Mouse (Mus musculus) midbrain, embryonic 15.5 days (tissue): Measurements from ENCODE around the gene Enkd1. TPM values are rescaled to one million over a fixed set of nuclear protein-coding genes. Genes with fewer than 3 reads are reported as not detected.
A peak's percentile ranks its signal among the peaks of the same experiment; 100 is the strongest.

Source experiments
- ATAC-seq: fragments of 200-750 bp; cut with Nextera tagmentation; replicated peaks from 2 replicates; pipeline ENCODE4 v1.8.0; 2017; ENCODE audit warnings: moderate TSS enrichment
- H3K27ac ChIP-seq: fragments of 300-500 bp; sonication (generic); 2 replicates; pipeline ENCODE4 v1.5.1; 2015; ENCODE audit warnings: mild to moderate bottlenecking, inconsistent platforms
- H3K27me3 ChIP-seq: fragments of 300-500 bp; sonication (generic); replicated peaks from 2 replicates; pipeline ENCODE4 v1.6.1; 2015; ENCODE audit warnings: inconsistent platforms
- H3K36me3 ChIP-seq: fragments of 300-500 bp; sonication (generic); replicated peaks from 2 replicates; pipeline ENCODE4 v1.6.1; 2015; ENCODE audit warnings: inconsistent platforms
- H3K4me1 ChIP-seq: fragments of 300-500 bp; sonication (generic); 2 replicates; pipeline ENCODE4 v1.6.1; 2015; ENCODE audit warnings: inconsistent platforms
- H3K4me2 ChIP-seq: fragments of 300-500 bp; sonication (generic); 2 replicates; pipeline ENCODE4 v1.6.1; 2015; ENCODE audit warnings: inconsistent platforms, mild to moderate bottlenecking, moderate library complexity
- H3K4me3 ChIP-seq: fragments of 300-500 bp; sonication (generic); 2 replicates; pipeline ENCODE4 v1.5.1; 2015; ENCODE audit warnings: mild to moderate bottlenecking, inconsistent platforms
- H3K9ac ChIP-seq: fragments of 300-500 bp; sonication (generic); 2 replicates; pipeline ENCODE4 v1.6.1; 2015; ENCODE audit warnings: mild to moderate bottlenecking, inconsistent platforms
- H3K9me3 ChIP-seq: fragments of 300-500 bp; sonication (generic); 2 replicates; pipeline ENCODE4 v1.6.1; 2016; ENCODE audit warnings: inconsistent platforms
- WGBS: fragments of 180-500 bp; shearing (Covaris S2); methylation state at CpG from one replicate; pipeline ENCODE4 v1.1.7; 2015; ENCODE audit warnings: mixed read lengths; 5-methylcytosine and 5-hydroxymethylcytosine counted together
- polyA plus RNA-seq: library from polyadenylated mRNA; unstranded; fragments of >200 nt; fragmentation: Nextera tagmentation; extraction: Ambion mirVana; gene quantifications from 2 replicates; pipeline ENCODE4 v1.2.1, GENCODE M21; 2015

Enkd1 gene
- polyA plus RNA-seq, 1 experiment from 2014 or later, result 16.1 TPM

- Histone ChIP-seq H3K4me3 (no peak overlapping the region), H3K36me3 (peaks cover 15% of the 10 kb centered on the region; the same call in 1 of the 2 replicates), H3K9ac (no peak overlapping the region), H3K27ac (no peak overlapping the region), H3K9me3 (no peaks in the 10 kb centered on the region), H3K4me2 (no peak overlapping the region), H3K4me1 (no peaks in the 10 kb centered on the region), H3K27me3 (no peaks in the 10 kb centered on the region)
- 57% methylated on average over 8 of the region's 8 CpGs for WGBS
- ATAC-seq, result no peak
These were observed 20.5 kb downstream of the Enkd1 start for GRCm38 (mm10) chr8:105687512-105687911.

GRCm38 (mm10) chr8:105686551-105686950 lies 21.5 kb downstream of the Enkd1 start:
- Histone ChIP-seq H3K36me3 (peaks cover 23% of the 10 kb centered on the region; the same call in 1 of the 2 replicates), H3K4me3 (no peak overlapping the region), H3K4me2 (no peak overlapping the region), H3K27me3 (no peaks in the 10 kb centered on the region), H3K9ac (no peak overlapping the region), H3K4me1 (no peaks in the 10 kb centered on the region), H3K27ac (no peak overlapping the region), H3K9me3 (no peaks in the 10 kb centered on the region)
- 59% methylated on average over 6 of the region's 6 CpGs for WGBS
- no peak for ATAC-seq

- Histone ChIP-seq H3K4me2 (0 out of 2 replicates have a peak within 1 kb of the TSS, but pooled peaks have one; percentile 7), H3K4me3 (no peak within 1 kb of the TSS), H3K9ac (no peak within 1 kb of the TSS), H3K9me3 (no peaks in the 10 kb centered on the region), H3K36me3 (peaks cover 30% of the 10 kb centered on the region; the same call in 1 of the 2 replicates), H3K4me1 (no peaks in the 10 kb centered on the region), H3K27ac (no peak within 1 kb of the TSS), H3K27me3 (no peaks in the 10 kb centered on the region)
- WGBS, result 13% methylated on average over 26 of the region's 26 CpGs
- peak; percentile 31; the same call in 1 of the 2 replicates for ATAC-seq
These were observed 22.2 kb downstream of the Enkd1 start, which contains the start of gene Carmil2 for GRCm38 (mm10) chr8:105685796-105686308. Gene Carmil2 (plus strand): TSS chr8:105686274.

- Histone ChIP-seq H3K4me3 (no peak overlapping the region), H3K9ac (no peak overlapping the region), H3K9me3 (no peaks in the 10 kb centered on the region), H3K27ac (no peak overlapping the region), H3K4me1 (no peaks in the 10 kb centered on the region), H3K36me3 (peaks cover 35% of the 10 kb centered on the region; the same call in 1 of the 2 replicates), H3K27me3 (no peaks in the 10 kb centered on the region), H3K4me2 (no peak overlapping the region)
- ATAC-seq, result no peak
- 78% methylated on average over 7 of the region's 7 CpGs for WGBS
These were observed 22.7 kb downstream of the Enkd1 start for GRCm38 (mm10) chr8:105685325-105685724.

- H3K27me3 ChIP-seq, result no peaks in the 10 kb centered on the region
- H3K27ac ChIP-seq, result no peak overlapping the region
- H3K4me3 ChIP-seq, result no peak overlapping the region
- H3K36me3 ChIP-seq, result peaks cover 71% of the 10 kb centered on the region
- WGBS, result 95% methylated on average over 1 of the region's 1 CpGs
- H3K4me2 ChIP-seq, result no peak overlapping the region
- ATAC-seq, result no peak
- H3K9me3 ChIP-seq, result no peaks in the 10 kb centered on the region
- no peak overlapping the region for H3K9ac ChIP-seq
- no peaks in the 10 kb centered on the region for H3K4me1 ChIP-seq
These were observed 30.1 kb downstream of the Enkd1 start for GRCm38 (mm10) chr8:105677891-105678290.

GRCm38 (mm10) chr8:105661167-105661566 lies 46.8 kb downstream of the Enkd1 start:
- ATAC-seq, result no peak
- WGBS, result 82% methylated on average over 3 of the region's 3 CpGs

GRCm38 (mm10) chr8:105657641-105658040 lies 50.4 kb downstream of the Enkd1 start:
- no peak overlapping the region for H3K9ac ChIP-seq
- no peak overlapping the region for H3K27ac ChIP-seq
- H3K4me3 ChIP-seq, result no peak overlapping the region
- no peaks in the 10 kb centered on the region for H3K27me3 ChIP-seq
- H3K4me1 ChIP-seq, result no peaks in the 10 kb centered on the region
- no peaks in the 10 kb centered on the region for H3K9me3 ChIP-seq
- H3K36me3 ChIP-seq, result no peaks in the 10 kb centered on the region
- no peak overlapping the region for H3K4me2 ChIP-seq
- ATAC-seq, result no peak

More at GRCm38 (mm10) chr8:105661167-105661566, 46.8 kb downstream of the Enkd1 start:
- no peak overlapping the region for H3K4me3 ChIP-seq
- H3K4me1 ChIP-seq, result no peaks in the 10 kb centered on the region
- no peak overlapping the region for H3K4me2 ChIP-seq
- H3K36me3 ChIP-seq, result peaks cover 14% of the 10 kb centered on the region; the same call in 1 of the 2 replicates
- no peaks in the 10 kb centered on the region for H3K27me3 ChIP-seq
- H3K9ac ChIP-seq, result no peak overlapping the region
- H3K9me3 ChIP-seq, result no peaks in the 10 kb centered on the region
- H3K27ac ChIP-seq, result no peak overlapping the region

Other genes starting within 250 kb of the Enkd1 start
- gene Tppp3, start 236.7 kb downstream of the Enkd1 start, polyA plus RNA-seq, result 125 and 127 TPM in 2 replicates
- gene Zdhhc1, start 211.3 kb downstream of the Enkd1 start, polyA plus RNA-seq, result 36.5 and 39.9 TPM in 2 replicates
- gene Hsd11b2, start 189.5 kb downstream of the Enkd1 start, polyA plus RNA-seq, result 4.7 and 4.9 TPM in 2 replicates
- 234 and 240 TPM in 2 replicates for gene Atp6v0d1, start 142.2 kb downstream of the Enkd1 start, polyA plus RNA-seq
- gene Ripor1, start 103.0 kb downstream of the Enkd1 start, polyA plus RNA-seq, result 35.4 and 36.5 TPM in 2 replicates
- gene Ctcf, start 71.6 kb downstream of the Enkd1 start, polyA plus RNA-seq, result 108 and 129 TPM in 2 replicates
- 1.0 and 1.1 TPM in 2 replicates for gene Agrp, start 70.8 kb downstream of the Enkd1 start, polyA plus RNA-seq
- 24.9 and 25.6 TPM in 2 replicates for gene Carmil2, start 21.9 kb downstream of the Enkd1 start, polyA plus RNA-seq
- 104 and 106 TPM in 2 replicates for gene Acd, start 7.1 kb downstream of the Enkd1 start, polyA plus RNA-seq
- gene Pard6a, start 7.1 kb downstream of the Enkd1 start, polyA plus RNA-seq, result 51.6 and 51.8 TPM in 2 replicates
- 0.28 and 0.43 TPM in 2 replicates for gene 4933405L10Rik, start 555 bp downstream of the Enkd1 start, polyA plus RNA-seq
- gene Gfod2, start 50.5 kb upstream of the Enkd1 start, polyA plus RNA-seq, result 90.3 and 100 TPM in 2 replicates
- gene Ranbp10, start 119.1 kb upstream of the Enkd1 start, polyA plus RNA-seq, result 11.8 and 13.6 TPM in 2 replicates
- gene Tsnaxip1, start 119.5 kb upstream of the Enkd1 start, polyA plus RNA-seq, result 0.64 and 1.0 TPM in 2 replicates
- 55.2 and 58.7 TPM in 2 replicates for gene Cenpt, start 145.1 kb upstream of the Enkd1 start, polyA plus RNA-seq
- gene Thap11, start 146.9 kb upstream of the Enkd1 start, polyA plus RNA-seq, result 56.2 and 58.6 TPM in 2 replicates
- 148 and 152 TPM in 2 replicates for gene Nutf2, start 152.4 kb upstream of the Enkd1 start, polyA plus RNA-seq
- gene Edc4, start 172.7 kb upstream of the Enkd1 start, polyA plus RNA-seq, result 52.9 and 61.9 TPM in 2 replicates
- gene Nrn1l, start 185.4 kb upstream of the Enkd1 start, polyA plus RNA-seq, result 0.30 TPM in 1 of 2 replicates, not detected in the other
- gene Pskh1, start 192.2 kb upstream of the Enkd1 start, polyA plus RNA-seq, result 11.6 and 13.7 TPM in 2 replicates
- gene Ctrl, start 225.7 kb upstream of the Enkd1 start, polyA plus RNA-seq, result 5.4 and 5.5 TPM in 2 replicates
- gene Psmb10, start 230.2 kb upstream of the Enkd1 start, polyA plus RNA-seq, result 64.3 and 65.3 TPM in 2 replicates
- 1.6 and 2.0 TPM in 2 replicates for gene Lcat, start 235.2 kb upstream of the Enkd1 start, polyA plus RNA-seq